Mouse (Mus musculus) stomach, postnatal 0 days (tissue): ENCODE data around the gene Sall1.

Experiments
- CTCF ChIP-seq: IDR thresholded peaks from 2 replicates; pipeline ENCODE4 v1.5.1; 2016; ENCODE audit warnings: antibody characterized with exemption, low read depth, mild to moderate bottlenecking, moderate library complexity
- EP300 ChIP-seq: optimal IDR thresholded peaks from 2 replicates; pipeline ENCODE3; 2016; ENCODE audit warnings: antibody characterized with exemption

DNA sequence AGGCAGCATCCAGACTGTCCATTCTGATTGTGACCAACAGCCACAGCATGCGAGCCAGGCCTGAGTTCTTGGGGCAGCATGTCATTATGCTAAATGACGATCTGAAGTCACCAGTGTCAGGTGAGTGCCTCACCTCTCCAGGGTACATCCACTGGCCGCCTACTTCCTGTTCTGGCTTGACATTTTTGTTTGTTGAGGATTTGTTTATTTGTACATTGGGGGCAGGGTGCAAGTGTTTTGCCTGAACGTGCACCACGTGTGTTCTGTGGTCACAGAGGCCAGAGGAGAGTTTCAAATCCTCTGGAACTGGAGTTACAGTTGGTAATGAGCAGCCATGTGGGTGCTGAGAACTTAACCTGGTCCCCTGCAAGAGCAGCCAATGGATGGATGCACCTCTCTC, 60.5 kb downstream of the Sall1 start:
- TF ChIP-seq CTCF (no peak), EP300 (no peak)
